Mouse (Mus musculus): ENCODE data around the gene Cspg5.

Gene Cspg5

DNA sequence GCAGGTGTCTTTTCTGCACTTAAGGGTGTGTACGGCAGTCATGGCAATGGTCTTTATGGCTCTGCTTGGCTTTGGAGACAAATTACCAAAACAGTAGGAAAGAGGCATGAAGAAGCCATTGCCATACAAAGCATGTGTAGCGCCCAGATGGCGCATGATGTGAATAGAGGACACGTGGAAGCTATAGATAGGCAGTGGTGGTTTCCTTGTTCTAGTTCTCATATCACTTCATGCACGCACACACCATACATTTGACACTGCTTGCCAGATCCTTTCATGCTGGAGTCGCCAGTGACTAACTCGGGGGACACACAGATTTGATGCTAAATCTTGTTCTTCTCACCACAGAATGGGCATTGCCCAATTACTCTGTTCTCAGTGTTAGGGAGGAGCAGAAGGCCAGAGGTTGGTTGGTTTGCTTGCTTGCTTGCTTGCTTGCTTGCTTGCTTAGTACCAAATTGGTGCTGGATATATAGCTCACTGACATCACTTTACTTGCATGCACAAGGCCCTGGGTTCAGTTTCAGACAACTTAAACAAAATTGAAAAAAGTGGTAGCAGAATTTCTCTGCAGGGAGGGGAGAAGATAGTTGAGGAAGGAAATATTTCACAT is at the start of gene Cspg5:
Gene Cspg5, plus strand, starts transcription at position 563 of the 613 bp plus-strand sequence.
- peaks cover 2% of the 10 kb centered on the region; the same call in 1 of the 2 replicates for H3K27me3 ChIP-seq (ENCODE audit: control insufficient read depth, insufficient read depth, low read length, poor library complexity, severe bottlenecking)
- H3K36me3 ChIP-seq (ENCODE audit: control insufficient read depth, insufficient read depth, low read length, poor library complexity, severe bottlenecking): peaks cover 3% of the 10 kb centered on the region; the same call in 1 of the 2 replicates
- DNase-seq (ENCODE audit: low read depth, low spot score): no peak

DNA sequence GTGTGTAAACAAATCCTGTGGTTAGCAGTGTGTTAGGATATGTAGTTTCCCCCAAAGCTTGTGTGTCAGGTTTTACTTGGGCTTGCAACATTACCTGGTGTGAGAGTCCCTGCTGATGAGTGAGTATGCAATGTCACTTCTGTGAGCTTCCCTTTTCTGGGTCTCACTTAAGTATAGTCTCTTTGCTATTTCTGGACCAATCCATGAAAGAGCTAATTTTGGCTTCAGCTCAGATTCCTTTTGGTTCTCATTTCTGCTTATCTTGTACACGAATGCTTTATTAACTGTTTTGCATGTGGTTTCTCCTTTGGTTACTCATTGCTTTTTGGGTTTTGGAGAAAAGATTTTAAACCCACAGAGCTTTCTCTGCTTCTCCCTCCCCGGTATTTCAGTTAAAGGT is 43.7 kb upstream of the Cspg5 start:
- Histone ChIP-seq H3K36me3 (ENCODE audit: control insufficient read depth, insufficient read depth, low read length, poor library complexity, severe bottlenecking) (peaks cover 15% of the 10 kb centered on the region), H3K27me3 (ENCODE audit: control insufficient read depth, insufficient read depth, low read length, poor library complexity, severe bottlenecking) (no peaks in the 10 kb centered on the region)
- DNase-seq (ENCODE audit: low read depth, low spot score): no peak

DNA sequence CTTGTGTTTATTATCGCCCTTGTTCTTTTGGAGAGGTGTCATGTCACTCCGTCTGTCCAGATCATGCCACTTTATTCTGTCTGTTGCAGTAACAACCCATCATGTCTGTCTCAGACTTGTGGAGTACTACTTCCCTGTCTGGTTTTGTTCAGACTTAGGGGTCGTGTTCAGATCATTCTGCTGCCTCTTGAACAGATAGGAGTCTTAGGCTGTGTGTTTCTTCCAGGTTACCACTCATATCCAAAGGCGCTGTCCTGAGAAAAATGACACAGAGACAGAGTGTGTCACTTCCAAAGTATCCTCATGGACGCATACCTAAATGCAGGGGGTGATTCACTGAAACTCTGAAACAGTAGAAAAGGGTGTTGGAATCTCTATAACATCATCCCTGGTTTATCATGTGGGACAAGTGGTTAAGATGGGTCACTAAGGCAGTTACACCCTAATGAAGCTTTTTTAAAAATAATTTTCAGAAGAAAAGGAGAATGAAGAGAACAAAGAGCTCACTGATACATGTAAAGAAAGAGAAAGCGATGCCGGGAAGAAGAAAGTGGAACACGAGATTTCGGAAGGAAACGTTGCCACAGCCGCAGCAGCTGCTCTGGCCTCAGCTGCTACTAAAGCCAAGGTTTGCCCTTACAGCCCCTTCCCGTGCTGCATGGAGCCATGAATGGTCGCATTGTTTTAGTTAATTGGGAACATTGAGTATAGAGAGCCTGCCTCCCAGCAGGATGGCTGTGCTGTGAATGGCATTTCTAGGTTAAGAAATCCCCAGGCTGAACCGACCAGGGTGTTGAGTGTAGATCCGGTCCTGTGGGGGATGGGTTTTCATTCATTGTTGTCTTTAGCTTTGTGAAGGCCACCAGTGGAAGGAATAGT is 37.8 kb upstream of the Cspg5 start:
- H3K36me3 ChIP-seq (ENCODE audit: control insufficient read depth, insufficient read depth, low read length, poor library complexity, severe bottlenecking): peaks cover 14% of the 10 kb centered on the region
- H3K27me3 ChIP-seq (ENCODE audit: control insufficient read depth, insufficient read depth, low read length, poor library complexity, severe bottlenecking): no peaks in the 10 kb centered on the region
- DNase-seq (ENCODE audit: low read depth, low spot score): no peak

DNA sequence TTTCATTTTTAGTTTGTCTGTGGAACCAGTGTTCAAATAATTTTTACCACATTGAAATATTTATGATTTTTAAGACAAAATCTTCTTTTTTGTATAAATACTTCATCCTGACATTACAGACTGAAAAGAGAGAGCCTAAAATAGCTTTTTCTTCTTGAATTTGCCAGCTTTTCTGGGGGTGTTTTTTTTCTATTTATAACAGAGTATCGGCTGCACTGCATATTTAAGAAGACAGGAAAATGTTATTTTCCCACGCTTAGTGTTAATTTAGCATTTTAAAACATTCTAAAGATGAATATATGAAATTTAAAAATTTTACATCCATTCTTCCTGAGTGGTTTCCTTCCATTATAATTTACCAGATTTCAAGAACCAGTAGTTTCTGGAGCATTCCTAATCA is 37.1 kb upstream of the Cspg5 start:
- no peak for DNase-seq (ENCODE audit: low read depth, low spot score)

DNA sequence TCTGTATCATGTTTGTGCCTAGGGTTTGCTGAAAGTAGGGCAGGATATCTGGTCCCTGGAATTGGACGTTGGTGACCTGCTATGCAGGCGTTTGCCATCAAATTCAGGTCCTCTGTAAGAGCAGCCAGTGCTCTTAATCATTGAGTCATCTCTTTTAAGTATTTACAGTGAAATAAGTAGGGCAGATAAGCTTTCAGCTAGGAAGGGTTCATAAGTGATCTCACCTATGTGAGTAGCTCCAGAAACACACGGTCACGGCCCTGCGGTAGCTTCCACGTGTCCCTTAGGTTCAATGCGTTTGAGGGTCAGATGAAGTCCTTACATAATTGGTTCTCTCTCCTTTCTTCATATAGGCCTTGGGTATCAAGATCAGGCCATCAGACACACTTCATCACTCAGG is 35.3 kb upstream of the Cspg5 start:
- Histone ChIP-seq H3K27me3 (ENCODE audit: control insufficient read depth, insufficient read depth, low read length, poor library complexity, severe bottlenecking) (no peaks in the 10 kb centered on the region), H3K36me3 (ENCODE audit: control insufficient read depth, insufficient read depth, low read length, poor library complexity, severe bottlenecking) (peaks cover 13% of the 10 kb centered on the region)
- DNase-seq (ENCODE audit: low read depth, low spot score): no peak

More for the DNA sequence above, 37.1 kb upstream of the Cspg5 start:
- peaks cover 14% of the 10 kb centered on the region for H3K36me3 ChIP-seq (ENCODE audit: control insufficient read depth, insufficient read depth, low read length, poor library complexity, severe bottlenecking)
- no peaks in the 10 kb centered on the region for H3K27me3 ChIP-seq (ENCODE audit: control insufficient read depth, insufficient read depth, low read length, poor library complexity, severe bottlenecking)

DNA sequence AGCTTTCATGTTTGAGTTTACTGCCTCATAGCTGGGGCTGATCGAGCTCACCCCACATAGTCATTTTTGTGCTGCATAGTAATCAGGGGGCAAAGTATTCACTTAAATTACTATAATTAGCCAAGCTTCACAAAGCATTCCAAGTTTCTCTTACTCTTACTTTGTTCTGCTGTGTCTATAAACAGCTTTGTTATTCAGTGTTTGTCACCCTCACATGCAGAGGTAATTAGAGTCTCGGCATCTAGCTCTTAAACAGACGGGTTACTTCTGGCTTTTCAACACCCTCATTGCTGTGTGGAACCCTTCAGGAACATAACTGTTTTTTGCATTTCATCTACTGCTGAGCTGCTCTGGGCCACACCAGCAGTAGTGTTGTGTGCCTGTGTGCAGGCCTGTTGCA is 34.6 kb upstream of the Cspg5 start:
- DNase-seq (ENCODE audit: low read depth, low spot score): no peak
- H3K36me3 ChIP-seq (ENCODE audit: control insufficient read depth, insufficient read depth, low read length, poor library complexity, severe bottlenecking): peaks cover 13% of the 10 kb centered on the region
- no peaks in the 10 kb centered on the region for H3K27me3 ChIP-seq (ENCODE audit: control insufficient read depth, insufficient read depth, low read length, poor library complexity, severe bottlenecking)

DNA sequence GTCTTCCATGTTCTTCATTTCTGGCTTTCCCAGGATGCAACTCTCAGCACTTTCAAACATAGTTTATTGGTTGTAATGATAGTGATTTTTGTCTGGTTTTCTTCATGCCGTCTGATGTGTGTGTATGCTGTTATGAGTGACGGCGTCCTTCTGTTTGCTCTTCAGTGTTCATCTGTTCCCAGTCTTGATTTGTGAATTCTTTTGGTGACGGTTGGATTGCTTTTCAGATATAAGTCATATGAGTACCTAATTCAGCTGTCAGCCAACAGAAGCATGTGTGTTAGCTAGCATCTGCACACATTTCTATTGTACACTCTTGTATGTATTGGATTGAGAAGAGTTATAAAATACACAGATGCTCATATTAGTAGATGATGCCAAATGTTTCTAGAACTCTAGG is 19.3 kb upstream of the Cspg5 start:
- H3K27me3 ChIP-seq (ENCODE audit: control insufficient read depth, insufficient read depth, low read length, poor library complexity, severe bottlenecking): no peaks in the 10 kb centered on the region
- peaks cover 7% of the 10 kb centered on the region; the same call in 1 of the 2 replicates for H3K36me3 ChIP-seq (ENCODE audit: control insufficient read depth, insufficient read depth, low read length, poor library complexity, severe bottlenecking)
- no peak for DNase-seq (ENCODE audit: low read depth, low spot score)

DNA sequence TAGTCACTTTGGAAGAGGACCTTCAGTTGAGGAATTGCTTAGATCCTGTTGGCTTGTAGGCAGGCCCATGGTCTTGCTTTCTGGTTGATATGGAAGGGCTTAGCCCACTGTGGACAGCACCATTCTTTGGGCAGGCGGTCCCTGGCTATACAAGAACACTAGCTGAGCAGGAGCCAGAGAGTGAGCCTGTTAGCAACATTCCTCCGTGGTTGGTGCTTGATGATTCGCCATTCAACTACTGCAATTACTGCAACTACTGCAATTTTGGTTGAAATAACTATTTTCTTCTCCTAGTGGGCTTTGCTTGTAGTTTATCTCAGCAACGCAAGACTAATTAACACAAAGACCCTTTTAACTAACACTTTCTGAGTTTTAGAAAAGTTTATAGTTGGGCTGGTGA is 17.4 kb upstream of the Cspg5 start:
- DNase-seq (ENCODE audit: low read depth, low spot score): no peak
- H3K36me3 ChIP-seq (ENCODE audit: control insufficient read depth, insufficient read depth, low read length, poor library complexity, severe bottlenecking): peaks cover 10% of the 10 kb centered on the region

DNA sequence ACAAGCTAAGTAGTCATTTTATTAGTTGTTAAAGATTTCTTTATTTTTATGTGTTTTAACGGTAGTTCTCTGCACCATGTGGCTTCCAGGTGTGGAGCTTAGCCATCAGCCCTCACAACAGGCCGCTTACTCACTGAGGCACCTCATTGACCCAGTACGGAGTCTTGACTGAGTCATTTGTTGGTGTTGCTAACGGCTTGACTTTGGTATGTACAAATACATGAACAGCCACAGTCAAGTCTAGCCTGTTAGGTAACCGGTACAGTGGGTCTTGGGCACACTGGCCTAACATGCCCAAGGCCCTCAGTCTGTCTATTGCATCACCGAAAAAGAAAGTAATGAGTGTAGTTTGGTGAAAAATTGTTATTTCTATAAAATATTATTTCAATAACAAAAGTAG is 14.9 kb upstream of the Cspg5 start:
- Histone ChIP-seq H3K27me3 (ENCODE audit: control insufficient read depth, insufficient read depth, low read length, poor library complexity, severe bottlenecking) (no peaks in the 10 kb centered on the region), H3K36me3 (ENCODE audit: control insufficient read depth, insufficient read depth, low read length, poor library complexity, severe bottlenecking) (peaks cover 8% of the 10 kb centered on the region)
- DNase-seq (ENCODE audit: low read depth, low spot score): no peak

More for the DNA sequence above, 17.4 kb upstream of the Cspg5 start:
- no peaks in the 10 kb centered on the region for H3K27me3 ChIP-seq (ENCODE audit: control insufficient read depth, insufficient read depth, low read length, poor library complexity, severe bottlenecking)

DNA sequence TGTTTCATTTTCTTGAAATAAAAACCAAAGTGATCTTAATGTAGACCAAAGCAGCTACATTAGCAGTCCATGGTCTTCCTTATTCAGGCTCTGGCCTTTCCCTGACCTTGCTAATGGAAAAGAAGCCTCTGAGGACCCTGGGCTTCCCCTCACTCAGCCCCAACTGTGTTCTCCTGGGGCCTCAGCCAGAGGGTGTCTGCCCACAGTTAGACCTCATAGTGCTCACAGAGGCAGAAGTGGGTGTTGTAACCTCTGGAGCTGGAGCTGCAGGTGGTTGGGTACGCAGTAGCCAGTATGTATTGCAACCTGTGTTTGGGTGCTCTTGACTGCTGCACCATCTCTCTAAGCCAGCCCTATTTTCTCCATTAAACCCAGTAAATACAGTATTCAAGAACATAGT is 14.5 kb upstream of the Cspg5 start:
- peaks cover 8% of the 10 kb centered on the region for H3K36me3 ChIP-seq (ENCODE audit: control insufficient read depth, insufficient read depth, low read length, poor library complexity, severe bottlenecking)
- H3K27me3 ChIP-seq (ENCODE audit: control insufficient read depth, insufficient read depth, low read length, poor library complexity, severe bottlenecking): no peaks in the 10 kb centered on the region
- no peak for DNase-seq (ENCODE audit: low read depth, low spot score)

DNA sequence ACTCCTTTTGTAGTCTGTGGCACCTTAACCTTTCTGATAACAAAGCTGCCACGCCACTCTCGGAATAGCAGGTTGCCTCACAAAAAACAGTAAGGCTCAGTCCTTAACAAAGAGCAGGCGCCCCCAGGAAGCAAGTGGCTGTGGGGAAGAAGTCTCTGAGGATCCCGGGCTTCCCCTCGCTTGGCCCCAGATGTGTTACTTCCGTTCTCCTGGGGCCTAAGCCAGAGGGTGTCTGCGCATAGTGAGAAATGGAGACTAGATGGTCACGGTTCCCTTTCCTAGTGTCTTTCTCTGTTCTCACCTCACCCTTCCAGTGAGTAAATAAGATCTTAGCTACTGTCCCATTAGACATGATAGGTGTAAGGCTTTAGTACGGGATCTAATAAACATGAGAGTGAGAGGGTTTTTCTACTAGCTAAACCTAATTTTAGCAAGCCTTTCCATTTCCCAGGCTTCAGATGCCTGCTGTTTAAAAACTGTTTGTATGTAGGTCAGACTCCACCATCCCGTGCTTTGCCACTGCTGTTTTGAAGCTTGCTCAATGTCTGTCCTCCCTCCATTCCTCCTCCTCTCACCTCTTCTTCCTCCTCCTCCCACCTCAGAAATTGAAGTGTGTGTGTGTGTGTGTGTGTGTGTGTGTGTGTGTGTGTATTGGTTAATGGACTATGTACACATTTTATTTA is 13.9 kb upstream of the Cspg5 start:
- Histone ChIP-seq H3K36me3 (ENCODE audit: control insufficient read depth, insufficient read depth, low read length, poor library complexity, severe bottlenecking) (peaks cover 8% of the 10 kb centered on the region), H3K27me3 (ENCODE audit: control insufficient read depth, insufficient read depth, low read length, poor library complexity, severe bottlenecking) (no peaks in the 10 kb centered on the region)
- no peak for DNase-seq (ENCODE audit: low read depth, low spot score)

DNA sequence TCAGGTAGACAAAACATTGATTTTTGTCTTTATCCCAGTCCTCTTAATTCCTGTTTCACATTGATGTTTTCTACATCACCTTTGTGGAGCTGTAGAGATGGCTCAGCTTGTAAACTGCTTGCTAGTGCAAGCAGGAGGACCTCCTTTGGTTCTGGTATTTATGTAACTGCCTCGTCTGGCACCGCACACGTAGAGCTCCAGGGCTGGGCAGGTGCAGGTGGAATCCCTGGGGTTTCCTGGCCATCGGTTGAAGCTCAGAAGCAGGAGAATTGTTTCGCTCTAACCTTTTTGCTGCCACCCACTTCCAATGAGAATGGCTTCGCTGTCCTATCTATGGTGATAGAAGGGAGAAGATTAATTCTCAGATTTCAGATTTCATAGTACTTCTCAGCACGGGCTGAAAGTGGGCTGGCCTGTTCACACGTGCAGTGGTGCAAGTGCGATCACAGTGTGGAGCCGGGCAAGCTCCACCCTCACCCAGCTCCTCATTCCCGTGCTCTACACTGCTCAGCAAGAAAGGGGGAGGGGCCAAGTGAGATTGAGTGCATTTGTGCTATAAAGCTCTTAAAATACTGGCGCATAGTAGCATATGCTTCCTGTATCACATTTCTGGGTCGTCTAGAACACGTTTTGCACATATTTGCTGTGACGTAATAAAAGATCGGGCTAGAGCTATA is 13.1 kb upstream of the Cspg5 start:
- peaks cover 9% of the 10 kb centered on the region for H3K36me3 ChIP-seq (ENCODE audit: control insufficient read depth, insufficient read depth, low read length, poor library complexity, severe bottlenecking)
- no peaks in the 10 kb centered on the region for H3K27me3 ChIP-seq (ENCODE audit: control insufficient read depth, insufficient read depth, low read length, poor library complexity, severe bottlenecking)
- DNase-seq (ENCODE audit: low read depth, low spot score): no peak

DNA sequence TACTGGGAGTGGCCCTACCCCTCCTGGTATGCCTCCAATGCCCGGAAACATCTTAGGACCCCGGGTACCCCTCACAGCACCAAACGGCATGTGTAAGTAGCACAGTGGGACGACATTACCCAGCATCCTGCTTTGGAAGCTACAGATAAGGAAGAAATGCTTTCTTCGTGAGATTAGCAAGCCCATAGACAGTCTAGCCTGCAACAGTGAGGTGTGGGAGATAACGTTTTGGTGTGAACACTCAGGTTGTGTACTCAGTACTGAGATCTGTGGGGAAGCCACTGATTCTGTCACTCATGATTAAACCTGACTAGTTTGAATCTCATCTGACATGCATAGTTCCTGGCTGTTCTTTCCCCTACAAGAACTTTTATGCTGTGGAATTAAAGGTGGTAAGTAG is 8.6 kb upstream of the Cspg5 start:
- peaks cover 14% of the 10 kb centered on the region for H3K36me3 ChIP-seq (ENCODE audit: control insufficient read depth, insufficient read depth, low read length, poor library complexity, severe bottlenecking)
- H3K27me3 ChIP-seq (ENCODE audit: control insufficient read depth, insufficient read depth, low read length, poor library complexity, severe bottlenecking): no peaks in the 10 kb centered on the region
- no peak for DNase-seq (ENCODE audit: low read depth, low spot score)

DNA sequence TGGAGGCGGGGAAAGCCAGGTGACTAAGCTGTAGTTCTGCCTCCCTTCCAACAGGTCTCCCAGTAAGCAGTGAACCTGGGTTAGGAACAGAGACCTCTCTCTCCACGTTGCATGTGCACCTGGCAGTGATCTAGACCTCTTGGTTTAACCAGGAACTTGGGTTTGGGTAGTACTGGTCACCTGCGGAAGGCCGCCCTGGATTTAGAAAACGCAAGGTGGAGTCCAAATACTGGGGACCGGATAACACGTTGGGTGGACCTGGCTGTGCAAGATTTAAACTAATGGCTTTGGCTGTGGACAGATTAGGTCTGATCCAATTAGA is 945 bp downstream of the Cspg5 start:
- peaks cover 1% of the 10 kb centered on the region; the same call in 1 of the 2 replicates for H3K36me3 ChIP-seq (ENCODE audit: control insufficient read depth, insufficient read depth, low read length, poor library complexity, severe bottlenecking)
- H3K27me3 ChIP-seq (ENCODE audit: control insufficient read depth, insufficient read depth, low read length, poor library complexity, severe bottlenecking): peaks cover 2% of the 10 kb centered on the region; the same call in 1 of the 2 replicates
- DNase-seq (ENCODE audit: low read depth, low spot score): no peak

All from splenic B cell, adult 2 months (primary cell).